Mouse (Mus musculus) testis, postnatal 14 days (tissue): ENCODE data around the gene Sumf1.

Source experiments
- DNase-seq: peaks from one replicate; pipeline ENCODE4 v3.0.0; 2021; ENCODE audit warnings: low spot score

The Sumf1 gene

GRCm38 (mm10) chr6:108206914-108207566, 21.7 kb upstream of the Sumf1 start:
- DNase-seq = no peak

GRCm38 (mm10) chr6:108206145-108206544, 20.8 kb upstream of the Sumf1 start:
- DNase-seq = no peak

GRCm38 (mm10) chr6:108204322-108204721, 18.9 kb upstream of the Sumf1 start:
- no peak for DNase-seq

- no peak for DNase-seq
Measured at GRCm38 (mm10) chr6:108198286-108198685, 12.9 kb upstream of the Sumf1 start.

- no peak for DNase-seq
Measured at GRCm38 (mm10) chr6:108197117-108197516, 11.7 kb upstream of the Sumf1 start.

GRCm38 (mm10) chr6:108196665-108197064, 11.3 kb upstream of the Sumf1 start:
- DNase-seq = no peak

- DNase-seq = no peak
Measured at GRCm38 (mm10) chr6:108192632-108193031, 7.2 kb upstream of the Sumf1 start.

- no peak for DNase-seq
Measured at GRCm38 (mm10) chr6:108190690-108191089, 5.3 kb upstream of the Sumf1 start.

GRCm38 (mm10) chr6:108185685-108186009, 265 bp upstream of the Sumf1 start:
- DNase-seq = no peak

- DNase-seq = no peak
Measured at GRCm38 (mm10) chr6:108179087-108179486, 6.3 kb downstream of the Sumf1 start.

- no peak for DNase-seq
Measured at GRCm38 (mm10) chr6:108174181-108174580, 11.2 kb downstream of the Sumf1 start.

- no peak for DNase-seq
Measured at GRCm38 (mm10) chr6:108172219-108172618, 13.2 kb downstream of the Sumf1 start.

GRCm38 (mm10) chr6:108169466-108169865, 15.9 kb downstream of the Sumf1 start:
- no peak for DNase-seq

GRCm38 (mm10) chr6:108168723-108169122, 16.7 kb downstream of the Sumf1 start:
- DNase-seq = no peak

GRCm38 (mm10) chr6:108167946-108168680, 17.3 kb downstream of the Sumf1 start:
- DNase-seq = no peak

- no peak for DNase-seq
Measured at GRCm38 (mm10) chr6:108165598-108165997, 19.8 kb downstream of the Sumf1 start.

GRCm38 (mm10) chr6:108164935-108165334, 20.4 kb downstream of the Sumf1 start:
- DNase-seq = no peak

GRCm38 (mm10) chr6:108160608-108161007, 24.8 kb downstream of the Sumf1 start:
- DNase-seq = no peak

GRCm38 (mm10) chr6:108156881-108157280, 28.5 kb downstream of the Sumf1 start:
- DNase-seq = no peak

- DNase-seq = no peak
Measured at GRCm38 (mm10) chr6:108154243-108154642, 31.1 kb downstream of the Sumf1 start.

GRCm38 (mm10) chr6:108152661-108153269, 32.6 kb downstream of the Sumf1 start:
- no peak for DNase-seq

- DNase-seq = no peak
Measured at GRCm38 (mm10) chr6:108152081-108152480, 33.3 kb downstream of the Sumf1 start.

GRCm38 (mm10) chr6:108149235-108149634, 36.1 kb downstream of the Sumf1 start:
- no peak for DNase-seq
